Mouse (Mus musculus): Measurements from ENCODE around the gene Zfp398.

Gene Zfp398

DNA sequence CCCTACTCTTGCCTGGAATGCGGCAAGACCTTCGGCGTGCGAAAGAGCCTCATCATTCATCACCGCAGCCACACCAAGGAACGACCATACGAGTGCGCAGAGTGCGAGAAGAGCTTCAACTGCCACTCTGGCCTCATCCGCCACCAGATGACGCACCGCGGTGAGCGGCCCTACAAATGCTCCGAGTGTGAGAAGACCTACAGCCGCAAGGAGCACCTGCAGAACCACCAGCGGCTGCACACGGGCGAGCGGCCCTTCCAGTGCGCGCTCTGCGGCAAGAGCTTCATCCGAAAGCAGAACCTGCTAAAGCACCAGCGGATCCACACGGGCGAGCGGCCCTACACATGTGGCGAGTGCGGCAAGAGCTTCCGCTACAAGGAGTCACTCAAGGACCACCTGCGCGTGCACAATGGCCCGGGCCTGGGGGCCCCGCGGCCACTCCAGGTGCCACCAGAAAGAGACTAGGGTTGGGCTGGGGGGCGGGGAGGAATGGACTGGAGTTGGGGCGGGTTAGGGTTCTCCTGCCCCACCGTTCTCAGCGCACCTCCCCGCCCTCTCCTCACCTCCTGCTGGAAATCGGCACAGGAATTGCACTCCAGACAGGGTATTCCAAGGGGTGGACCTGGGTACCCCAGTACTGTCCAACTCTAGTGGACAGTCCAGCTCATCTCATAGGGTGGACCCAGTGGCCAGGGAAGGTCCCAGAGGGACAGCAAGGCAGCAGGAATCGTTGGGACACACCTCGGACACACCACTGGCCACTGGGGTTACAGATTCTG lies 69.6 kb downstream of the Zfp398 start:
- DNase-seq, result no peak

GRCm38 (mm10) chr6:47906326-47906725 lies 70.9 kb downstream of the Zfp398 start:
- DNase-seq, result no peak

GRCm38 (mm10) chr6:47909007-47909406 lies 73.5 kb downstream of the Zfp398 start:
- DNase-seq, result no peak

DNA sequence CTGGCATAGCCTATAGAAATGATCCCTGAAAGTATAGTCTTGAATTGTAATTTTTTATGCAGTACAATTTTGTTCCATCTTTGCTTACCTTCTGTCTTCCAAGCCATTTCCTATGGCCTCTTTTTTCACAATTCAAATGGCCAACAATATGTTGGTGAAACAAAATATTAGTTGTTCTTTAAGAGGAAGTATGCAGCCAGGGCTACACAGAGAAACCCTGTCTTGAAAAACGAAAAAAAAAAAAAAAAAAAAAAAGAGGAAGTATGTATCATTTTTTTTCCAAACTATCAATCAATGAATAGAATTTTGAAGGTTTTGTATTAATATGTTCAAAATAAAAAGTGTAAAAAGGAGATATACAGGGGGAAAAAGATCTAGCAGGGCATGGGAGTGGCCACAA lies 76.2 kb downstream of the Zfp398 start:
- no peak for DNase-seq

DNA sequence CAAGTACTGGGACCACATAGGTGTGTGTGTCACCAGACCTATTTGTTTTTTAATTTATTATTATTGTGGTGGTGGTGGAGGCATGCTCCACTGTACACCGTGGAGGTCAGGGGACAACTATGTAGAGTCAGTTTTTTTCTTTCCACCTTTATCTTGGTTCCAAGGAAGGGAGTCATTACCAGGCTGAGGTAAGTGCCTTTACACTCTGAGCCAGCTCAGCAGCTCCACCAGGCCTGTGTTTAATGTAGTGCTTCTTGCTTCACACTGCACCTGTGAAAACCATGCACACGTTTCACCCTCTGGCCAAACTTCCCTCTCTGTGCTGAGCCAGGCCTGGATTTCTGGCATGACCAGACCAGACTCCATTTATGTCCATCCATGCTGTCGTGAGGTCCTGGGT lies 77.5 kb downstream of the Zfp398 start:
- DNase-seq, result no peak

DNA sequence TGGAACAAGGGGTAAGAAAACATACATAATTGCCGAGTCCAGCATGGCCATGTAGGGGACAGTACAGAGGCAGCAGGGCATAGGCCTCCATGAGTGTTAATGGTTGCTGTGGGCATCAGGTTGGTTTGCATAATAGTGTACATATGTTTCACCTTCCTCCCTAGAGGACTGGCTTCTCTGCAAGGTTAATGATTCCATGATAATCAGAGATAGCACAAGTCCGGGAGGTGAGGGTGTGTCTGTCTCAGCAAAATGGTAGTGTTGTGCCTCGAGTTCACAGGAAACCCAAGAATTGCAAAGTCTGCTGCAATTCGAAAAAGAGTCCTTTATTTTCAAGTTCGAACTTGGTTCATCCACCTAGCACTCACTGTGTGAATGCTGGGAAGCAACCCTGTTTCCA lies 81.6 kb downstream of the Zfp398 start:
- no peak for DNase-seq

- DNase-seq, result no peak
Measured at GRCm38 (mm10) chr6:47918768-47919274, 83.4 kb downstream of the Zfp398 start.

DNA sequence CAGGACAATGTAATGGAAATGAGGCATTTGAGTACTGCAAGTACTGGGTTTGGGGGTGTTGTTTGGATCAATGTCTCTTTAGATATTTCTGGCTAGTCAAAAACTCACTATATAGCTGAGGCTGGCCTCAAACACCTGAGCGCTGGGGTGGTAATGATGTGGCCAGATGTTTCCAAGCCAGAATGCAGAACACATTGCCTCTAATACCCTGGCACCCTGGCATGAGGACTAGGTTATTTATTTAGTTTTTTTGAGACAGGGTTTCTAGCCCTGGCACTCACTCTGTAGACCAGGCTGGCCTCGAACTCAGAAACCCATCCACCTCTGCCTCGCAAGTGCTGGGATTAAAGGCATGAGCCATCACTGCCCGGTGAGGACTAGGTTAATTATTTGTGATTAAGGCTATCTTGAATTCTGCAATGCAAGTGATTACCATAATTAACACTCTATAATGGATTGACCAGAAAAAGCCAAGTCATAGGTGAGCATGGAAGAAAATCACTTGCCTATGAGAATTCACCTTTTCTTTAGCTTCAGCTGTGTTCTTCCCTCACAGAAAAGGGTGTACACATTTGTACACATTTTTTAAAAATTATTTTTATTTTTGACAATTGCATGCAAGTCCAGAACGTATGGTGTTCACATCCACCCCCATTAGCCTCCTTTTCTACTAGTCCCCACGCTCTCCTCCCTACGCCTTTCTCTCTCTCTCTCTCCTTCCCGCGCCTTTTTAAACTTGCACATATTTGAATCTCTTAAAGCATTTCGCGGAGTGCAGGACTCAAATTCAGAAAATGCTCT lies 84.4 kb downstream of the Zfp398 start:
- no peak for DNase-seq

- DNase-seq, result peak; percentile 74 to 81
Measured at GRCm38 (mm10) chr6:47920447-47921340, 85.2 kb downstream of the Zfp398 start, which contains the start of gene Zfp212. TSS of gene Zfp212 (plus strand) at chr6:47920476.

All from spleen, adult 18-20 months (tissue).